Comparison of ENCODE assay signal across 7 mouse cellular contexts in genomic region chr2:164432541-164433191, GRCm38 (mm10). TPM values are rescaled to one million over a fixed set of nuclear protein-coding genes. Genes with fewer than 3 reads are reported as not detected.
DNase-seq lines count a peak whose midpoint lies in the region; ATAC-seq and TF ChIP-seq lines count a peak whose summit lies in the region.

No protein-coding gene starts in this region.

- WGBS in liver, adult 2 months, result 10% methylated on average over 22 of the region's 22 CpGs
- 41% methylated on average over 22 of the region's 22 CpGs for WGBS in midbrain, embryonic 15.5 days

- H3K9me3 ChIP-seq in E14TG2a.4 (ENCODE audit: low read length), result no peaks in the 10 kb centered on the region
- H3K9me3 ChIP-seq in midbrain, embryonic 15.5 days, result no peaks in the 10 kb centered on the region

- TF ChIP-seq POLR2A in liver, adult 2 months (IDR thresholded peaks at IDR 0.05; ENCODE audit: extremely low read depth, insufficient read depth, low read length), result 0 out of 2 replicates have a peak, but pooled peaks have one; percentile 10

- intact Hi-C loops in heart, postnatal 10 days (cut with DNase I), result no loop called here

- H3K27me3 ChIP-seq in E14TG2a.4 (ENCODE audit: insufficient read depth, low read length), result peaks cover 86% of the 10 kb centered on the region
- no peaks in the 10 kb centered on the region for H3K27me3 ChIP-seq in liver, adult 2 months (ENCODE audit: control insufficient read depth, insufficient read depth, low read length)
- H3K27me3 ChIP-seq in midbrain, embryonic 15.5 days (replicated peaks), result no peaks in the 10 kb centered on the region

- no peak overlapping the region for H3K4me2 ChIP-seq in midbrain, embryonic 15.5 days

- peaks cover 98% of the 10 kb centered on the region for H3K4me1 ChIP-seq in E14TG2a.4 (replicated peaks; ENCODE audit: low read depth, low read length)
- H3K4me1 ChIP-seq in brown adipose tissue, adult 24 weeks (ENCODE audit: control insufficient read depth, insufficient read depth, insufficient read length, low read length), result peaks cover 27% of the 10 kb centered on the region
- peaks cover 63% of the 10 kb centered on the region for H3K4me1 ChIP-seq in liver, adult 2 months (ENCODE audit: control insufficient read depth, insufficient read depth, low read length)
- H3K4me1 ChIP-seq in midbrain, embryonic 15.5 days, result no peaks in the 10 kb centered on the region

- ATAC-seq in midbrain, embryonic 15.5 days (replicated peaks), result no peak

- H3K79me2 ChIP-seq in liver, adult 2 months (ENCODE audit: control insufficient read depth, insufficient read depth, low read length), result peaks cover 24% of the 10 kb centered on the region; the same call in 1 of the 2 replicates

- no peak for TF ChIP-seq CTCF in E14TG2a.4 (conservative IDR thresholded peaks at IDR 0.05; ENCODE audit: low read length)
- no peak for TF ChIP-seq CTCF in liver, adult 2 months (IDR thresholded peaks at IDR 0.05; ENCODE audit: low read depth, low read length)

- peak overlapping the region; percentile 64 for H3K4me3 ChIP-seq in E14TG2a.4 (replicated peaks; ENCODE audit: low read length)
- H3K4me3 ChIP-seq in brown adipose tissue, adult 24 weeks (ENCODE audit: insufficient read depth, low read depth, low read length), result no peak overlapping the region
- peak overlapping the region; percentile 41; the same call in 1 of the 2 replicates for H3K4me3 ChIP-seq in liver, adult 2 months (ENCODE audit: insufficient read depth, low read depth, low read length)
- no peak overlapping the region for H3K4me3 ChIP-seq in midbrain, embryonic 15.5 days

- peak overlapping the region; percentile 42 for H3K9ac ChIP-seq in liver, adult 2 months (ENCODE audit: low read depth, low read length)
- no peak overlapping the region for H3K9ac ChIP-seq in midbrain, embryonic 15.5 days

- DNase-seq in heart, postnatal 10 days, result peak; percentile 42 to 50
- DNase-seq in liver, adult 2 months (ENCODE audit: extremely low read depth, low read depth, low spot score), result peak; percentile 84
- DNase-seq in natural killer cell, adult 2 months (ENCODE audit: low spot score in 2 of 2), result no peak
- no peak for DNase-seq in thymus, postnatal 0 days (ENCODE audit: low spot score)

- H3K36me3 ChIP-seq in E14TG2a.4 (ENCODE audit: insufficient read depth, low read length), result peaks cover 23% of the 10 kb centered on the region
- peaks cover 41% of the 10 kb centered on the region for H3K36me3 ChIP-seq in liver, adult 2 months (ENCODE audit: control insufficient read depth, insufficient read depth, low read length)
- H3K36me3 ChIP-seq in midbrain, embryonic 15.5 days (replicated peaks), result no peaks in the 10 kb centered on the region

- H3K27ac ChIP-seq in brown adipose tissue, adult 24 weeks (replicated peaks; ENCODE audit: low read depth, low read length), result peak overlapping the region; percentile 84
- peak overlapping the region; percentile 76 for H3K27ac ChIP-seq in liver, adult 2 months (replicated peaks; ENCODE audit: insufficient read depth, low read depth, low read length)
- H3K27ac ChIP-seq in midbrain, embryonic 15.5 days, result no peak overlapping the region

RNA-seq across cellular contexts. Expression of gene Sdc4, which starts 11.0 kb away (rescaled TPM):
- 34.7 and 37.6 TPM in 2 replicates for polyA plus RNA-seq in brown adipose tissue, adult 24 weeks (2012; ENCODE audit: insufficient read depth, insufficient read length, missing spikeins)
- total RNA-seq in heart, postnatal 10 days (2021), result 10 to 100 TPM; 24.3 to 39.3 TPM
- 511 and 573 TPM in 2 replicates for total RNA-seq in liver, adult 2 months (2014; rRNA removed)
- 178 and 182 TPM in 2 replicates for polyA plus RNA-seq in liver, adult 2 months (2012; rRNA removed)
- 28.7 and 40.4 TPM in 2 replicates for polyA plus RNA-seq in thymus, postnatal 0 days (2015; fragmentation: Nextera tagmentation; extraction: Ambion mirVana)
- 6.7 and 7.1 TPM in 2 replicates for polyA plus RNA-seq in midbrain, embryonic 15.5 days (2015; fragmentation: Nextera tagmentation; extraction: Ambion mirVana)

RNA-seq across cellular contexts. Expression of gene Sys1, which starts 24.1 kb away (rescaled TPM):
- polyA plus RNA-seq in brown adipose tissue, adult 24 weeks (2012; ENCODE audit: insufficient read depth, insufficient read length, missing spikeins), result 24.4 and 27.2 TPM in 2 replicates
- 10 to 100 TPM; 21.3 to 25.1 TPM for total RNA-seq in heart, postnatal 10 days (2021)
- total RNA-seq in liver, adult 2 months (2014; rRNA removed), result 33.7 and 40.9 TPM in 2 replicates
- 145 and 157 TPM in 2 replicates for polyA plus RNA-seq in liver, adult 2 months (2012; rRNA removed)
- polyA plus RNA-seq in thymus, postnatal 0 days (2015; fragmentation: Nextera tagmentation; extraction: Ambion mirVana), result 77.2 and 83.7 TPM in 2 replicates
- polyA plus RNA-seq in midbrain, embryonic 15.5 days (2015; fragmentation: Nextera tagmentation; extraction: Ambion mirVana), result 87.9 and 90.5 TPM in 2 replicates

RNA-seq across cellular contexts. Expression of gene Matn4, which starts 27.7 kb away (rescaled TPM):
- polyA plus RNA-seq in brown adipose tissue, adult 24 weeks (2012; ENCODE audit: insufficient read depth, insufficient read length, missing spikeins), result 0.52 TPM in 1 of 2 replicates, not detected in the other
- 1 to 10 TPM; 1.2 to 2.3 TPM for total RNA-seq in heart, postnatal 10 days (2021)
- 0.07 and 0.09 TPM in 2 replicates for total RNA-seq in liver, adult 2 months (2014; rRNA removed)
- polyA plus RNA-seq in liver, adult 2 months (2012; rRNA removed), result 0.04 and 0.05 TPM in 2 replicates
- polyA plus RNA-seq in thymus, postnatal 0 days (2015; fragmentation: Nextera tagmentation; extraction: Ambion mirVana), result 0.08 and 0.12 TPM in 2 replicates
- 0.65 and 0.89 TPM in 2 replicates for polyA plus RNA-seq in midbrain, embryonic 15.5 days (2015; fragmentation: Nextera tagmentation; extraction: Ambion mirVana)

RNA-seq across cellular contexts. Expression of gene Gm20458, which starts 28.1 kb away (rescaled TPM):
- polyA plus RNA-seq in brown adipose tissue, adult 24 weeks (2012; ENCODE audit: insufficient read depth, insufficient read length, missing spikeins), result 2.4 TPM in 1 of 2 replicates, not detected in the other
- 1 to 10 TPM; 5.5 to 7.4 TPM for total RNA-seq in heart, postnatal 10 days (2021)
- total RNA-seq in liver, adult 2 months (2014; rRNA removed), result 0.46 TPM in 1 of 2 replicates, not detected in the other
- 11.7 and 14.2 TPM in 2 replicates for polyA plus RNA-seq in liver, adult 2 months (2012; rRNA removed)
- polyA plus RNA-seq in thymus, postnatal 0 days (2015; fragmentation: Nextera tagmentation; extraction: Ambion mirVana), result 19.4 and 21.5 TPM in 2 replicates
- polyA plus RNA-seq in midbrain, embryonic 15.5 days (2015; fragmentation: Nextera tagmentation; extraction: Ambion mirVana), result 2.4 and 3.5 TPM in 2 replicates

RNA-seq across cellular contexts. Expression of gene Rbpjl, which starts 29.7 kb away (rescaled TPM):
- polyA plus RNA-seq in brown adipose tissue, adult 24 weeks (2012; ENCODE audit: insufficient read depth, insufficient read length, missing spikeins), result not detected in 2 replicates
- not detected for total RNA-seq in heart, postnatal 10 days (2021)
- total RNA-seq in liver, adult 2 months (2014; rRNA removed), result 0.18 and 0.20 TPM in 2 replicates
- polyA plus RNA-seq in liver, adult 2 months (2012; rRNA removed), result not detected in 2 replicates
- not detected in 2 replicates for polyA plus RNA-seq in thymus, postnatal 0 days (2015; fragmentation: Nextera tagmentation; extraction: Ambion mirVana)
- 0.05 TPM in 1 of 2 replicates, not detected in the other for polyA plus RNA-seq in midbrain, embryonic 15.5 days (2015; fragmentation: Nextera tagmentation; extraction: Ambion mirVana)

Comparison
In these comparisons a context has a peak if more than half of its experiments do, and no peak if none do; other contexts are left out.
1. H3K4me3 ChIP-seq: peak in E14TG2a.4 (single experiment) and liver, adult 2 months (single experiment); none in brown adipose tissue, adult 24 weeks (single experiment) and midbrain, embryonic 15.5 days (single experiment).
2. DNase-seq: peak in heart, postnatal 10 days (2 of 2) and liver, adult 2 months (single experiment); none in natural killer cell, adult 2 months (0 of 2) and thymus, postnatal 0 days (single experiment).